Mouse (Mus musculus): ENCODE measurements around the gene Saal1. TPM values are rescaled to one million over a fixed set of nuclear protein-coding genes. Genes with fewer than 3 reads are reported as not detected.
A peak's percentile ranks its signal among the peaks of the same experiment; 100 is the strongest.

The Saal1 gene
- polyA plus RNA-seq, 1 experiment from 2014 or later, result 35.1 TPM

GRCm38 (mm10) chr7:46678417-46678816 is 32.1 kb downstream of the Saal1 start:
- WGBS, result 65% methylated on average over 3 of the region's 3 CpGs
- no peak overlapping the region for H3K9ac ChIP-seq (replicated peaks; ENCODE audit: low read depth, low read length)
- no peaks in the 10 kb centered on the region for H3K27me3 ChIP-seq (ENCODE audit: control insufficient read depth, insufficient read depth, low read length)
- ATAC-seq (ENCODE audit: insufficient number of reproducible peaks, insufficient read depth, low FRiP score, low read depth), result no peak
- H3K4me3 ChIP-seq (ENCODE audit: low read depth, low read length), result no peak overlapping the region
- no peak overlapping the region for H3K27ac ChIP-seq (ENCODE audit: low read length)
- no peaks in the 10 kb centered on the region for H3K9me3 ChIP-seq (ENCODE audit: control insufficient read depth, low read depth, low read length)
- H3K36me3 ChIP-seq (ENCODE audit: control insufficient read depth, insufficient read depth, low read length), result no peaks in the 10 kb centered on the region
- H3K4me2 ChIP-seq (replicated peaks; ENCODE audit: low read depth, low read length), result no peak overlapping the region
- no peaks in the 10 kb centered on the region for H3K4me1 ChIP-seq (ENCODE audit: control insufficient read depth, insufficient read depth, low read length)

- no peaks in the 10 kb centered on the region for H3K27me3 ChIP-seq (ENCODE audit: control insufficient read depth, insufficient read depth, low read length)
- no peak overlapping the region for H3K27ac ChIP-seq (ENCODE audit: low read length)
- H3K4me2 ChIP-seq (replicated peaks; ENCODE audit: low read depth, low read length), result no peak overlapping the region
- no peaks in the 10 kb centered on the region for H3K9me3 ChIP-seq (ENCODE audit: control insufficient read depth, low read depth, low read length)
- no peaks in the 10 kb centered on the region for H3K36me3 ChIP-seq (ENCODE audit: control insufficient read depth, insufficient read depth, low read length)
- H3K9ac ChIP-seq (replicated peaks; ENCODE audit: low read depth, low read length), result no peak overlapping the region
- ATAC-seq (ENCODE audit: insufficient number of reproducible peaks, insufficient read depth, low FRiP score, low read depth), result no peak
- no peaks in the 10 kb centered on the region for H3K4me1 ChIP-seq (ENCODE audit: control insufficient read depth, insufficient read depth, low read length)
- WGBS, result 48% methylated on average over 5 of the region's 5 CpGs
- no peak overlapping the region for H3K4me3 ChIP-seq (ENCODE audit: low read depth, low read length)
Observed at GRCm38 (mm10) chr7:46676808-46677360, 33.6 kb downstream of the Saal1 start.

DNA sequence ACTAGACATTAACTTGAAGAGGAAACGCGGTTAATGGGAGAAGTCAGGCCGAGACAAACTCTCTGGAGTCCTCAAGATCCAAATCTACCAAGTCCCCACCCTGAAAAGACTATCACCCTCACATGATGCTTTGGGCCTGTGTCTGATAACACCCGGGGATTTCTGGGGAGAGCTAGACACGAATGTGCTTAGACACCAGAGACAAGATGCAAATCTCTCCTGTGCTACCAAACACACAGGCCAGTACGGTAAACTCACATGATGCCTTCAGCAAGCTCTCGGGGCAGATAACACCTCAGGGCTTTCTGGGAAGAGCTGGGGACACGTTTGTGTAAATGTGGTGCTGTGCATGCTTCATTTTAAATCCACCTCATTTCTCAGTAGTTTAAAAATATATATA is 34.6 kb downstream of the Saal1 start:
- no peaks in the 10 kb centered on the region for H3K27me3 ChIP-seq (ENCODE audit: control insufficient read depth, insufficient read depth, low read length)
- H3K4me3 ChIP-seq (ENCODE audit: low read depth, low read length), result no peak overlapping the region
- no peaks in the 10 kb centered on the region for H3K4me1 ChIP-seq (ENCODE audit: control insufficient read depth, insufficient read depth, low read length)
- H3K9me3 ChIP-seq (ENCODE audit: control insufficient read depth, low read depth, low read length), result no peaks in the 10 kb centered on the region
- H3K36me3 ChIP-seq (ENCODE audit: control insufficient read depth, insufficient read depth, low read length), result no peaks in the 10 kb centered on the region
- H3K27ac ChIP-seq (ENCODE audit: low read length), result no peak overlapping the region
- H3K9ac ChIP-seq (replicated peaks; ENCODE audit: low read depth, low read length), result no peak overlapping the region
- H3K4me2 ChIP-seq (replicated peaks; ENCODE audit: low read depth, low read length), result no peak overlapping the region
- WGBS, result 73% methylated on average over 8 of the region's 8 CpGs
- ATAC-seq (ENCODE audit: insufficient number of reproducible peaks, insufficient read depth, low FRiP score, low read depth), result no peak

GRCm38 (mm10) chr7:46675061-46675460 is 35.4 kb downstream of the Saal1 start:
- Histone ChIP-seq H3K27me3 (ENCODE audit: control insufficient read depth, insufficient read depth, low read length) (no peaks in the 10 kb centered on the region), H3K9ac (replicated peaks; ENCODE audit: low read depth, low read length) (no peak overlapping the region), H3K36me3 (ENCODE audit: control insufficient read depth, insufficient read depth, low read length) (no peaks in the 10 kb centered on the region), H3K4me1 (ENCODE audit: control insufficient read depth, insufficient read depth, low read length) (no peaks in the 10 kb centered on the region), H3K4me2 (replicated peaks; ENCODE audit: low read depth, low read length) (no peak overlapping the region), H3K4me3 (ENCODE audit: low read depth, low read length) (no peak overlapping the region), H3K9me3 (ENCODE audit: control insufficient read depth, low read depth, low read length) (no peaks in the 10 kb centered on the region), H3K27ac (ENCODE audit: low read length) (no peak overlapping the region)
- 89% methylated on average over 7 of the region's 7 CpGs for WGBS
- no peak for ATAC-seq (ENCODE audit: insufficient number of reproducible peaks, insufficient read depth, low FRiP score, low read depth)

GRCm38 (mm10) chr7:46672160-46672672 is 38.3 kb downstream of the Saal1 start, which contains the start of gene Tph1:
TSS of gene Tph1 (minus strand) at chr7:46672537.
- H3K36me3 ChIP-seq (ENCODE audit: control insufficient read depth, insufficient read depth, low read length), result no peaks in the 10 kb centered on the region
- no peak within 1 kb of the TSS for H3K4me3 ChIP-seq (ENCODE audit: low read depth, low read length)
- no peaks in the 10 kb centered on the region for H3K27me3 ChIP-seq (ENCODE audit: control insufficient read depth, insufficient read depth, low read length)
- H3K9me3 ChIP-seq (ENCODE audit: control insufficient read depth, low read depth, low read length), result no peaks in the 10 kb centered on the region
- WGBS, result 37% methylated on average over 10 of the region's 10 CpGs
- 0 out of 2 replicates have a peak, but pooled peaks cover 3% of the 10 kb centered on the region for H3K4me1 ChIP-seq (ENCODE audit: control insufficient read depth, insufficient read depth, low read length)
- H3K4me2 ChIP-seq (replicated peaks; ENCODE audit: low read depth, low read length), result no peak within 1 kb of the TSS
- H3K27ac ChIP-seq (ENCODE audit: low read length), result no peak within 1 kb of the TSS
- H3K9ac ChIP-seq (replicated peaks; ENCODE audit: low read depth, low read length), result no peak within 1 kb of the TSS
- no peak for ATAC-seq (ENCODE audit: insufficient number of reproducible peaks, insufficient read depth, low FRiP score, low read depth)

- Histone ChIP-seq H3K4me1 (ENCODE audit: control insufficient read depth, insufficient read depth, low read length) (0 out of 2 replicates have a peak, but pooled peaks cover 4% of the 10 kb centered on the region), H3K4me2 (replicated peaks; ENCODE audit: low read depth, low read length) (peak overlapping the region; percentile 23; the same call in 1 of the 2 replicates), H3K9ac (replicated peaks; ENCODE audit: low read depth, low read length) (no peak overlapping the region), H3K9me3 (ENCODE audit: control insufficient read depth, low read depth, low read length) (no peaks in the 10 kb centered on the region), H3K27me3 (ENCODE audit: control insufficient read depth, insufficient read depth, low read length) (no peaks in the 10 kb centered on the region), H3K4me3 (ENCODE audit: low read depth, low read length) (no peak overlapping the region), H3K27ac (ENCODE audit: low read length) (no peak overlapping the region), H3K36me3 (ENCODE audit: control insufficient read depth, insufficient read depth, low read length) (no peaks in the 10 kb centered on the region)
- WGBS, result under 1% methylated on average over 21 of the region's 21 CpGs
- peak; percentile 46; the same call in 1 of the 2 replicates for ATAC-seq (ENCODE audit: insufficient number of reproducible peaks, insufficient read depth, low FRiP score, low read depth)
Observed at GRCm38 (mm10) chr7:46667256-46667655, 43.2 kb downstream of the Saal1 start.

DNA sequence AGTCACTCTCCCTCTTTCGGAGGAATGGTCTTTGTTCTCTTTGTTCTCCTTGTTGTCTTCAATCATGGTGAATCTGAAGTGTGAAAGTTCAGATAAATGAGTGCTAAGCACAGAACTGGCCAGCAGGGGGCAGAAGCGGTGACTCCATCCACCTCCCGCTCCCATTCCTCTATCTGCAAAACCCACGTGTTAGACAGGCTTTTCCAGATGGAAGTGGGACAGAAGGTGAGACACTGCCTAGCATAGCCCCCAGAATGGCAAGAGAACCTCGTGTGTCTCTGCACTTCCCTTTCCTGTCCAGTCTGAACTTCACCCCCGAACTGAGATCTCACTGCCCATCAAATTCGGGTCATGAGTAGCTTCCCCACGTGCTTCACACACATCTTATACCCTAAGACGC is 45.2 kb downstream of the Saal1 start:
- WGBS, result 33% methylated on average over 9 of the region's 9 CpGs
- no peak for ATAC-seq (ENCODE audit: insufficient number of reproducible peaks, insufficient read depth, low FRiP score, low read depth)
- H3K4me2 ChIP-seq (replicated peaks; ENCODE audit: low read depth, low read length), result no peak overlapping the region
- 0 out of 2 replicates have a peak, but pooled peaks cover 4% of the 10 kb centered on the region for H3K4me1 ChIP-seq (ENCODE audit: control insufficient read depth, insufficient read depth, low read length)
- H3K36me3 ChIP-seq (ENCODE audit: control insufficient read depth, insufficient read depth, low read length), result no peaks in the 10 kb centered on the region
- no peak overlapping the region for H3K9ac ChIP-seq (replicated peaks; ENCODE audit: low read depth, low read length)
- H3K9me3 ChIP-seq (ENCODE audit: control insufficient read depth, low read depth, low read length), result no peaks in the 10 kb centered on the region
- H3K27ac ChIP-seq (ENCODE audit: low read length), result no peak overlapping the region
- no peaks in the 10 kb centered on the region for H3K27me3 ChIP-seq (ENCODE audit: control insufficient read depth, insufficient read depth, low read length)
- H3K4me3 ChIP-seq (ENCODE audit: low read depth, low read length), result no peak overlapping the region

- H3K4me3 ChIP-seq (ENCODE audit: low read depth, low read length), result no peak overlapping the region
- no peaks in the 10 kb centered on the region for H3K4me1 ChIP-seq (ENCODE audit: control insufficient read depth, insufficient read depth, low read length)
- H3K4me2 ChIP-seq (replicated peaks; ENCODE audit: low read depth, low read length), result no peak overlapping the region
- ATAC-seq (ENCODE audit: insufficient number of reproducible peaks, insufficient read depth, low FRiP score, low read depth), result no peak
- no peaks in the 10 kb centered on the region for H3K36me3 ChIP-seq (ENCODE audit: control insufficient read depth, insufficient read depth, low read length)
- no peaks in the 10 kb centered on the region for H3K9me3 ChIP-seq (ENCODE audit: control insufficient read depth, low read depth, low read length)
- no peak overlapping the region for H3K9ac ChIP-seq (replicated peaks; ENCODE audit: low read depth, low read length)
- H3K27ac ChIP-seq (ENCODE audit: low read length), result no peak overlapping the region
- WGBS, result 45% methylated on average over 18 of the region's 18 CpGs
- H3K27me3 ChIP-seq (ENCODE audit: control insufficient read depth, insufficient read depth, low read length), result no peaks in the 10 kb centered on the region
Observed at GRCm38 (mm10) chr7:46661591-46662090, 48.8 kb downstream of the Saal1 start.

GRCm38 (mm10) chr7:46652279-46652678 is 58.2 kb downstream of the Saal1 start:
- WGBS, result 60% methylated on average over 2 of the region's 2 CpGs
- Histone ChIP-seq H3K4me2 (replicated peaks; ENCODE audit: low read depth, low read length) (no peak overlapping the region), H3K9ac (replicated peaks; ENCODE audit: low read depth, low read length) (no peak overlapping the region), H3K27ac (ENCODE audit: low read length) (no peak overlapping the region), H3K4me3 (ENCODE audit: low read depth, low read length) (no peak overlapping the region), H3K9me3 (ENCODE audit: control insufficient read depth, low read depth, low read length) (no peaks in the 10 kb centered on the region), H3K27me3 (ENCODE audit: control insufficient read depth, insufficient read depth, low read length) (no peaks in the 10 kb centered on the region), H3K4me1 (ENCODE audit: control insufficient read depth, insufficient read depth, low read length) (no peaks in the 10 kb centered on the region), H3K36me3 (ENCODE audit: control insufficient read depth, insufficient read depth, low read length) (no peaks in the 10 kb centered on the region)
- no peak for ATAC-seq (ENCODE audit: insufficient number of reproducible peaks, insufficient read depth, low FRiP score, low read depth)
